Mouse (Mus musculus) thymus, postnatal 25 days (tissue): ENCODE data around the gene Wdr91.

ENCODE experiments used
- DNase-seq: peaks from one replicate; pipeline ENCODE4 v3.0.0; 2022

Gene Wdr91

DNA sequence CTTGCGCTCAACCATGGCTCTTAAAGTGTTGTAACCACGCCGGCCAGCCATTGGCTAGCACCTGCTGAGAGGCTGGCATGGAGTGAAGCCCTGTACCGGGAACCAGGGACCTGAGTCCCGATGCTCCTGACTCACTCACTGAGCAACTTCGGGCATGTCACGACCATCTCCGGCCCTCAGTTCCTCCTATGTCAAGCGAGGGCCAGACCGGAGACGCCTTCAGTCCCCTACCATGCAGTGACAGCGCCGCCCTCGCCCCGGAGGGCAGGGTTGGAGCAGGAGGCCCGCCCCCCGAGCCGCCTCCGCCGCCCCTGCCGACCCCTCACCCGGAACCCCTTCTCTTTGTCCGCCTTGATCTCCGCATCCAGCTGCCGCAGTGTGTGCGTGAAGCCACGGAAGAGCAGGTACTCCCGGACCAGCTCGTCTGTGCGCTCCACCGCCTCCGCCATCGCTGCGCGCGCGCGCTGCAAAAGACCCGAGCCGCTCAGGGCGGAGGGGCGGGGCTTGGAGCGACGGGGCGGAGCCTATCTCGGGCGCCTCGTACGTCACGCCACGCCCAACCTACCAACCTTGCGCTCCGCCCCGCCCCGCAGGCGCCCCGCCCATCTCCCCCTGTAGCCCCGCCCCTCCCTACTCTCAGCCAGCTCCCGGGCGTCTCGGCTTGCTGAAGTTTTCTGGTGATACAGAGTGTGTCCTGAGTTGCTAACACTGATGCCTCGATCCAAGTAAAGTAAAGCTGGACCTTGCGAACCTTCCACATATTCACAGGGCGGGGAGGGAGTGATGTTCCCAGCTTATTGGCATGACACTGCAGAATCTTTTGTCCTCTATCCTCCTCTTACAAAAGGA is at the start of gene Wdr91:
TSS of gene Wdr91 (minus strand) at position 506 of the 849 bp plus-strand sequence.
- DNase-seq = peak; percentile 95

DNA sequence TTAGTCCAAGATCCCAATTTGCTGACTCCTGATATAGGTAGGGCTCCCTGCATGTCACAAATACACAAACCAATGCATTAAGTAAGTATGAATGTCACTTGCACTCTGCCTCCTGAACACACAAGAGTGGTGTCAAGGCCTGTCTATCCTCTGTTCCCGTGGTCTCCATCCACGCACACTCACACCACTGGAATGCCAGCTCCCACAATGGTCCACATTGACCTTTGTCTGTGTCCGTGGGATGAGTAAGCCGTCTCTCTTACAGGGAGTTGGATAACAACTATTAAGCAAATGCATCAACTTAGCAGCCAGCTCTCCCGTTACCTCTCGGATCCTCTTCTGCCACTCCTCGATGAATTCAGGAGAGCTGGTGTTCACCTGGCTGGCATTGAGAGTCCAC is 48.5 kb upstream of the Wdr91 start:
- no peak for DNase-seq

DNA sequence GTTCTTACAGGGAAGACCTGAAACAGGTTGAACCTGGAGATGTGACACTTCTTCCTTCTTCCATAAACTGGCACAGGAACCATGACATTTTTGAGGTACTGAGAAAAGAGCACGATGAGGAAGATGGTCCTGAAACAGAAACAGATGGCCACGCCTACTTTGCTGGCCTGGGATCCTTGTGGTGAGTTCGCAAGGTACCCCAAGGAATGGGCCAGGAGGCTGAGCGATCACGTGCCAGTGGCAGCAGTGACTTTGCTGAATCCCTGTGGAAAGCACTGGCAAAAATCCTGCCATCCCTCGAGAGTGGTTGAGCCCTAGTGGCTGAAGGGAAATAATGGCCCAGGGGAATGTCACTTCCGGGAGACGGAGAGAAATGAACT is 45.2 kb upstream of the Wdr91 start:
- no peak for DNase-seq

DNA sequence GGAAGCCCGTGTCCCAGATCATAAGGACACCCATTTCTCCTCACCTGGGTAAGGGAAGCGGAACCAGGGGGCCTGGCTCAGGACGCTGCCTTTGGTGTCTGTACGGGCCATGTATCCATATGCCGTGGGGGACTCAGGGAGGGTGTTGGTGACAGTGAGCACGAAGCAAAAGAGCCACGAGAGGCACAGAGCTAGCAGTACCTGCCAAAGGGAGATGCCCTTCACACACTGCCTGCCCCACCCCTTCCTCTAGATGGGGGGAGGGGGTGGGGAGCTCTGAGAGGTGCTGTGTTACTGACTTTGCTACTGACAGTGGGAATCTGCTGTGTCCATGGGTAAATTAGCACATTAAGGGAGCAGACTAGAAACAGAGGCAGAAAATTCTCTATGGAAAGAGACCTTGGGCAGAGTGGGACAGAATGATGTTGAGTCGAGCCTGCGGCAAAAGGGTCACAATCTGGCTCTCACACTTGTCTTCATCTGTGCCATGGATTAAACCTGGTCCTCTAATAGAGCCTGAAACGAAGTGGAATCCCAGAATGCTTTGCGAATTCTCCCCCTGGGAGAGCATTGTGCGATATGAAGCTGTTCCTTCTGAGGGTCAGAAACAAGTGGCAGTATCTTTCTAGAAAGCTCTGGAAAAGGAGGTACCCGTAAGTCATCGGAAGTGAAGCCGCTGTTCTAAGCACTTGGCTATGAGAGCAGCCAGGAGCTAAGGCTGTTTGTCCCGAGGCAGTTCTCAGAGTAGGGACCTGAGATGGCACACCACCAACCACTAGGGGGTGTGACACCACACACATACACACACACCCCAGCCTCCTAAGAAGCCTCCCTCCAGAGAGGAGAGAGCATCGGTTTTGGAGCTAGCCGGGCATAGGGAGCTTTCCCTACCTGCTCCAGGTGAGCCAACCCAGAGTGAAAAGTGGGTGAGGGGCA is 44.5 kb upstream of the Wdr91 start:
- DNase-seq = peak; percentile 59

DNA sequence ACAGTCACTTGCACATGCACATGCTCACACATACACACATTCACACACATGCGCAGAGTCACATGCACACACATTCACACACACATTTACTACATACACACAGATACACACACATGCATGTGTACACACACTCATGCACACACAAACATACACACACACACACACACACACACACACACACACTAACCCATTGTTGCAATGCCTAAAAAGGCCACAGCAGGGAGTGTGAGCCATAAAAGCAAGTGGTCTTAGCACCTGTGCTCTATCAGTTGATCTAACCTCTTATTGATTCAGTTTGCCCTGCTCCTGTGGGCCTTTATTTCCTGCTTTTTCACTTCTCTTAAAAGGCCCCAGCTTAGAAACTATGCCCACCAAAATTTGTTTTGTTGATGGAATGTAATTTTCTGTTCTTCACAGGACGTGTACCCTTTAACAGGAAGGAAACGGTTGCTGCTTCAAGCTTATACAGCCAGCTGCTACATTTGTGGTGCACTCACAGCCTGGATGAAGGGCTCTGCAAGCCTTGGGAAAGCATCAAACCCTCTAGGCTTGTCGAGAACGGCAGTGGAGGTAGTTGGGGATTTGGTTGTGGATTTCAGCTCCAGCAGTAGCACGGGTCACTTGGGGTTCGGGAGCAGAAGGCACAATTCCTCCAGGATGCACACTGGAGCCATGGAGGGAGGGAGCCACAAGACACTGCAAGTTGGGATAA is 41.4 kb upstream of the Wdr91 start:
- DNase-seq = peak; percentile 70

DNA sequence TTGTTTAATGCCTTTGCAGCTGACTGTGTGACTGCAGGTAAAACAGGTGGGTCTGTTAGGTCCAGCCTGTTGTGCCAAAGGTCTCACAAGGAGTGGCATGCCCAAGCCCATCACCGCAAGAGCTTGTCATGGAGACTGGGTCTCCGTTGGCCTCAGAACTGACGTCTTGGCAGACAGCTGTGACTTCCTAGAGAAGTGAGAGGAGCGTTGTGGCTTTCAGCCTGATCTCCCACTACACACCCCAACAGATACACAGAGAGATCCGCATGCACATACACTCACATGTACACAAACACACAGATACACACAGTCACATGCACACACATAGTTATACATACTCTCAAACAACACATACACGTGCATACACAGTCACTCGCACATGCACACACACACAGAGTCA is 40.8 kb upstream of the Wdr91 start:
- DNase-seq = no peak

DNA sequence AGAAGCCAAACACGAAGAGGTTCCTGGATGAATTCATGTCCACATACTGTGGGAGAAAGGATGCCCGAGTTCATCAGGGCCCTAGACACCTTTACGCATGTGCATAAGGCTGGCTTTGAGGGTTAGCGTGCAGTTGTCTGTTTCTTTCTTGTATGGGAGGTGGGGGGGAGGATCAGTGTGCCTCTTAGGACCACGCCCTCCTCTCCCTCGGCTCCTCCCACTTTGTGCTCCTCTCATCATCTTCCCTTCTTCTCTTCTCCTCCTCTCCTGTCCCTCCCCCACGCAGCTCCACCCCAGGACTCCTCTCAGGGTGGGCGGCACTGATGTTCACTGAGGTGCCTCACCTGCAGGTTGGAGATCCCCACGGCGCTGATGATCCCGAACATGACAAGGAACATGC is 37.8 kb upstream of the Wdr91 start:
- DNase-seq = no peak

DNA sequence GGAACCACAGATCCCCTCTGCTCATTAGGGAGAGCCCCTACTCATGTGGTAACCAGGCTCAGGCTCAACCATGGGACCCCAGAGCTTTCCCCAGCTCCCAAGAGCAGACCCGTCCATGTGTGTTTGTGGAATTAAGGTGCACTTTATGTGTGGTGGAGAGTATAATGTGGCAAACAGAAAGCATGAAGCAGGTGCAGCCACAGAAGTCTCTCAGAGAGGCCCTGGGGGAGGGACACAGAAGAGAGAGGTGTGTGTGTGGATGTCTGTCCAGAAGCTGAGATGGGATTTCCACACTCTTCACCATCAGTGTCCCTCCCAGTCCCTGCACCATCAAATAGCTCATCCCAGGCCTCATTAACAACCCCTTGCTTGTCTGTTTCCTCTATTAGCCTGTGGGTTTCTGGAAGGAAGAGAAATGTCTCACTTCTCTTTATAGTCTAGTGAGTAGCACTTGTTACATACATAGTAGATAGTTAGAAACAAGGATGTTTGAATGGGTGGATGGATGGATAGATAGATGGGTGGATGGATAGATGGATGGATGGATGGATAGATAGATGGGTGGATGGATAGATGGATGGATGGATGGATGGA is 35.9 kb upstream of the Wdr91 start:
- DNase-seq = peak; percentile 49

DNA sequence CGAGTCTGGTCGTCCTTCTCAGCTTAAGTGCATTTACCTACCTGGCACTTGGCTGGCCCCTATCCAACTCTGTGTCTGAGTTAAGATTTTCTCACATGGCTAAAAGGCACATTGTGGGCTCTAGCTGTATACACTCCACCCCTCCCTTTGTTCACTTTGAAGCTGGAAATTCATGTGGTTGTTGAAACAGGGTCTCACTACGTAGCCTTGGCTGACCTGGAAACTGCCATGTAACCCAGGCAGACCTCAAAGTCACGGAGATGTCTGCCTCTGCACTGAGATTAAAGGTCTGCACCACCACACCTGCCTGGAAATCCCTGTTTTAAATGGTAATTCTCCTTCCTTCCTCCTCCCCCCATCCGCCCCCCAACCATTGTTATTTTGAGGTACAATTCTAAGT is 32.8 kb upstream of the Wdr91 start:
- DNase-seq = peak; percentile 51

DNA sequence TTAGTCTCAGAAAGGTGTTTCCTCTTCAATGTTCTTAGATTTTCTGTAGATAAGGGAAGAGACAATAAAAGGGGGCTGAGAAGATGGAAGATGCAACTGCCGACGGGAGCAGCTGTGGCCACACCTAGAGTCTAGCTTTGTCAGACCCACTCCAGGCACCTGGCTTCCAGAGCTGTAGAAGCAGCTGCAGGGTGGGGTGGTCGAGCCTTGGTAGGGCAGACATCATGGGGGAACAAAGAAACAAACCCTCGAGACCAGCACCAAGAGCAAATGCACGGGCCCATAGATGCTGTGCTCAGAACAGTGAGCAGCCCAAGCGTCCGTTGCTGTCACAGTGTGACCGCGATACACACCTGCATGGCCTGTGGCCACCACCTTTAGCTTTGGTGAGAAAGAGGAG is 31.8 kb upstream of the Wdr91 start:
- peak; percentile 77 for DNase-seq

DNA sequence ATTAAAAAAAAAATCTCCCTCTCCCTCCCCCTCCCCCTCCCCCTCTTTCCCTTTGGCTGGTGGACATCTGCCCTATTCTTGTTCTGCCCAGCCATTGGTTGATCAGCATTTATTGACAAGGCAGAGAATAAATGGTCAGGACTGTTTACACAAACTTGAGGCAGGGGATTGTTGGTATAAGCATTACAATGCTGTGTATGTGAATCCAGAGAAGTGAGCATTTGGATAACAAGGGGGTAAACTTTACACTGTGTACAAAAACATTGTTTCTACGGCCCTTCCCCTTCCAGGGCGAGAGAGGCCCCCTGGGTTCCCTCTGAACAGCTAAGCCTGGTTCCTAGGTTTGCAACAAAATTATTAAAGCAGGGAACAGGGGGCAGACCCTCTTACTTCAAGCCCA is 30.8 kb upstream of the Wdr91 start:
- no peak for DNase-seq

DNA sequence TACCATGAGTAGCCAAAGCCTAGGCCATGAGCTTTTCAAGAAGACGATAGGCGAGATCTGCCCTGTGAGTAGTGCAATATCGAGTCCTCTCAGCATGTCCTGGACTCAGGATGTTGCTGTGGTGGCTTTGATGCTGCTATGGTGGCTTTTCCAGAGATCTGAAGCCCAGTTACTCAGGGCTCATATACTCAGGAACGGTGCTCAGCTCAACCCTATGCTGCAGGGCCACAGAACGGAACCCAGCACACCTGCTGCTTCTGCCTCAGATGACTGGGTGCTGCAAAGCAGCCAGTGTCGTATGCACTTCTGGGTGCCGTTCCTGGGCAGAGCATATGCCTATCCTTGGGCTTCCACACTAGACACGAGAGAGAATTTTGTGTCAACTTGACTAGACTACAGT is 28.8 kb upstream of the Wdr91 start:
- DNase-seq = peak; percentile 53

DNA sequence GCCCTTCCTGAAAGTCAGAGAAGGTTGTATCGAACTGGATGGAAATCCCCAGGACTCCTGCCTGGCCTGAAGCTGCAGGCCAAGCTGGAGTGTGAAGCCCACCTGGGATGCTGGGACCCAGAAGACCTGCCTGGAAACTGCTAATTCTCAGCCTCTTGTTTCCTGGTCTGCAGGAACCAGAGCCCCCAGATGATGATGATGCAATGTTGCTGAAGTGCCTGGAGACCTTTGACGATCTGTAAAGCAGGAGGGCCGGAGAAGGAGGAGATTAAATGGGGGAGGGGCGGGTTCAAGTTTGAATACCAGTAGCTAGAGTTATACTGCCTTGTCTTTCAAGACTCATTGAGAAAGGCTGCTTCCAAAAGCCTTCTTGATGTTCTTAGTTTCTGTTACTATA is 28.3 kb upstream of the Wdr91 start:
- no peak for DNase-seq

DNA sequence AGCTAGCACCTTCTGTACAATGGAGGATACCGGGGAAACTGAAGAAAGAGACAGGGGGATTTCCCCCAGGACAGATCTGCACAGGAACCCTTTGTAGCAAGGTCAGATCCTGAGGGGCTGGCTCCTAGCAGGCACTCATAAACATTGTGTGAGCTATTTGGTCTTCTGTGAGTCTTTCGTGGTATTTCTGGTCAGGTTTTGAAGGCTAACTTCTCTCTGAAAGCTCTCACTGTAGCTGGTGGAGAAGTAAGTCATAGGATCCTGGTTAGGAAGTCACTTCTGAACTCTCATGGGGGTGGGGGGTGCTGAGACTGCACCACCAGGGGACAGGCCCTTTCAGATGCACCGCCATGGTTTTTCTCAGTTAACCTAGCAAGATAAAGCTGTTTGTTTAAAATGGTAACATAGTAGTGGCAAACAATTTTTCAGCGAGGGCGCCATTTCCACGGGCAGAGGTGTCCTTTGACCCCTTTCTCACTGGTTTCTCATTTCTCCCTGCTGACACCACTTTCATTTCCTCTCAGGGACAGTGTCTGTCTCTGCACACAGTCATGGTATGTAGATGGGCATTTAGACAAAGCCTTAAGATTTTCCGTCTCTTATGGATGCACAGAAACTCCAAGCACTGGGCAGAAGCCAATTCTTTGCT is 27.7 kb upstream of the Wdr91 start:
- no peak for DNase-seq

DNA sequence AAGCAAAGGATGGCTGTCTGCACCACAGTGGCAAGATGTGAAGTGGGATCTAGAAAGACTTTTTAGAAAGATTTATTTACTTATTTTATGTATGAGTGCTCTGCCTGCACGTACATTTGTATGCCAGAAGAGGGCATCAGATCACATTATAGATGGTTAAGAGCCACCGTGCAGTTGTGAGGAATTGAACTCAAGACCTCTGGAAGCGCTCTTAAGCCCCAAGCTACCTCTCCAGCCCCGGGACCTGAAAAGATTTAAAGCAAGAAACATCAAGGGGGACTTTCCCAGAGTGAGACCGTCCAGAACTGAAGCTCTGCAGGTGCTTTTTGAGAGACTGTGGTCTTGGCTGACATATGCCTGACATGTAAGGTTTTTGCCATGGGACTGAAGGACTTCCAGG is 26.1 kb upstream of the Wdr91 start:
- no peak for DNase-seq

DNA sequence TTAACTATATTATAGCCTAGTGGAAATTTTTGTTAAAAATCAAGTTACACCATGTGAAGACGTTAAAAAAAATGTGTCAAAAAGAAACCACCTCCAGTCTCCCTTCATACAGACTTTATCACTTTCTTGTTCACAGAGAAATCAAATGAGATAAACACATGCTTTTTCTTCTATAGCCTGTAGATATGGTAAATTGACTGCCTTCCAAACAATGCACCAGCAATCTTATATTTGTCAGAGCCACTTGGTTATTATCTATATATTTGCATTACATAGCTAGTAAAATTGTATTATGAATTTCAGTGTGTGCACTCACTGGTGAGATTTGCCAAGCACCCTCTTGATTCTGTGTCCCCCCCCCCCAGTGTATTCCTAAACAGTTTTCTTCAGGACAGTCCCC is 22.0 kb upstream of the Wdr91 start:
- no peak for DNase-seq

DNA sequence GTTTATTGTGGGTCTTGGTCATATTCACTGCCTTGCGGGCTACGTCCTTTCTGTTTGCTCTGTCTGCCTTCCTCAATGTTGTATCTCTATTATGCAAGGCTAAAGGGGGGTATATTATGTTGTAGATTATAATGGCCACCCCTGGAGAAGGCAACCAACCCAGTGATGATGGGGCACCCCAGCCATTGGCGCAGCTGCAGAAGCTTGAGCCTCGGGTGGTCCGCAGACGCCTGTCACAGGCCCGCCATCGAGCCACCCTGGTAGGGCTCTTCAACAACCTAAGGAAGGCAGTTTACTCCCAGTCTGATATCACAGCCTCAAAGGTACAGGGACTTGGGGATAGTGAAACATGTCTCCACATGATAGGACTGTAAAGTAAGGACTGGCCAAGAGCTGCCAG is 16.9 kb upstream of the Wdr91 start:
- DNase-seq = no peak

DNA sequence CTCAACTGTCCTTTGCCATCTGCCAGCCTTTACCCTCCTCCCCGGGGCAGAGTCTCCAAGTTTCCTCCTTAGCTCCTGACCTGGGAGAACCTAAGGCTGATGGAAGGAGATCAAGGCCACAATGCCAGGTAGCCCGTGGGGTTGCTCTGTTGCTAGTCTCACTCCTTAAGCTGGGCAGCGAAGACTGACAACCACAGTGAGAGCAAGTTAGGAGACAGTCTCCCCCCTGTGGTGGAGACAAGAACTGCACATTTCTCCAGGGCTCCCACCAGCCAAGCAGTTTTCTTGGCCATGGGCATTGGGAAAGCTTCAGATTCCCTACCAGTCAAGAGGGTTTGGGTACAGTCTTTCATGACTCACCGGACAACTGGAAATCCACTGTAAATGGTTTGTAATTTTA is 16.5 kb upstream of the Wdr91 start:
- peak; percentile 76 for DNase-seq

DNA sequence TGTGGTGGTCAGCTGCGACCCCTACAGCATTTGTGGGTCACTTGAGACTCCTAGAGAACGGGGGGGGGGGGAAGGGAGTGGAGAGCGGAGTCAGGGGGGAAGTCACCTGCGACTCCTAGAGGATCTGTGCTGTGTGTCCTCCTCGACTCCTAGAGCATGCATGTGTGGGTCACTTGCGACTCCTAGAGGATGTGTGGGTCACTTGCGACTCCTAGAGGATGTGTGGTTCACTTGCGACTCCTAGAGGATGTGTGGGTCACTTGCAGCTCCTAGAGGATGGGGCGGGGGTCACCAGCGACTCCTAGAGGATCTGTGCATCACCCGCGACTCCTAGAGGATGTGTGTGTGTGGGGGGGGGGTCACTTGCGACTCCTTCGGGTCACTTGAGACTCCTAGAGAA is 11.3 kb upstream of the Wdr91 start:
- DNase-seq = peak; percentile 39

DNA sequence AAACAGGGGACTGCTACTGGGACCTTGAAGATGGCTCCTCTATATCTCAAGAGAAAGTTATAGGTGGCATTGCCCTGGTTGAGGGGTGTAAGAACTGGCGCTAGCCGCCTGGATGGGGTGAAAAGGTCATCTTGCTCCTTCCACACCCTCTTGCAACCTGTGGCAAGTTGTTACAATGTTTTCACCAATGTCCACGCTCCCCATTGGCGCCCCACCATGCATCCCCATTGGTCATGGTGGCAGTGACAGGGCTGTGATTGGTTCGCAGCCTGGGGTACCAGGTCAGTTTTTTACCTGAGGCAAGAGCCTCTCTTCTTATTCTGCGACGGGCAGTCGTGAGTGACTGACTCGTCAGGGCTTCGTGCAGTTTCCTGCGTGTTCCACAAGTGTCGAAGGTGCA is 10.0 kb upstream of the Wdr91 start:
- DNase-seq = no peak

DNA sequence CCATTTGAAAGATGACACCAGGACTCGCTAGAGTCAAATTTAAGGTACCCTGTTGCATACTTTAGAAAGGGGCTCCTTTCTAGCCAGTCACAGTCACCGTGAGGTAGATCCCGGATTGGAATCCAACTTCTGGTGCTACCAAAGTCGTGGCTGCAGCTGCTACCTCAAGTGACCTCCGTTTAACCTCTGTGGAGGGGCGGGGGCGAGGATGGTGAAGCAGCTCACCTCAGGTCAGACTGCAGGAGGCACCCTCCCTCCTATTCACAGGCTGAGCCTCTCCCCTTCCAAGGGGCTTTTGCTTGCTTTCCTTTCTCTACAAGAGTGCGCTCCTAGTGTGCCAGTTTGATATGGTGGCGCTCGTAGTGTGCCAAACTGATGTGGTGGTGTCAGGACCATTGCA is 9.3 kb upstream of the Wdr91 start, which contains the start of gene Stra8:
TSS of gene Stra8 (plus strand) at position 208 of the 400 bp plus-strand sequence.
- no peak for DNase-seq

DNA sequence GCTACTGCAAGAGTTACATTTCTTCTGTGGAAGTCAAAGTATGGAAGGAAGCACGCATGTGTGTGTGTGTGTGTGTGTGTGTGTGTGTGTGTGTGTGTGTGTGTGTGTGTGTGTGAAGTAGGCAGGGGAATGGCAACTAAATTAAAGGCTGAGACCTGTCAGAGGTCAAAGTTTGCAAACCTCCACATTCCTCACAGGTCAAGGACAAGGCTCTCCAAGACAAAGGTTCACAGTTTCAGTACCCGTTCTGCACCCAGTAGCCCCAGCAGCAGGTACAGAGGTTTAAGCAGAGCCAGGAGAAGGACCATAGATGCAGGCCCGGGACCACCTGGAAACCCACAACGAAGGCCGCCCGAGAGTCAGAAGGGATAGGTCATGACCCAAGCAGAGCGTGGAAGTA is 8.5 kb upstream of the Wdr91 start:
- DNase-seq = no peak
